Mouse (Mus musculus): ENCODE results near the gene Ogdhl.

DNA sequence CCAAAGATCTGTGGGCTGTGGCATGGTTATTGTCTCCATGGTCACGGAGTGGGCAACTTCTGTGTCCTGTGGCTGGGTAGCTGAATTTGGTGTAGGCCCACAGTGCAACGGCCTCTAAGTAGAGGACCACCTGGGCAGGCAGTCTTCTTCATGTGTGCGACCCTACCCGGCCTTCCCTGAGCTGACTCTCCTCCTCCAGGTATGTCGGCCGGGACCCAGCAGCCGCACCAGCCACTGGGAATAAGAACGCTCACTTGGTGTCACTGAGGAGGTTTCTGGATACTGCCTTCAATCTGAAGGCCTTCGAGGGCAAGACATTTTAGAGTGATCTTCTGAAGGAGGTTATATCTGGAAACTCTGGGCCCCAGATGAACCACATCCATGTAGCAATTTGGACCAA lies 25.5 kb downstream of the Ogdhl start:
- TF ChIP-seq TAL1 (IDR thresholded peaks at IDR 0.05; ENCODE audit: low read length) (no peak), GATA1 (IDR thresholded peaks at IDR 0.05; ENCODE audit: low read length) (no peak)

Data from erythroblast, embryonic 14.5 days (primary cell).